Mouse (Mus musculus) layer of hippocampus, adult 11-12 months (tissue): ENCODE results near the gene Mbip.

Experiments
- DNase-seq: peaks from one replicate; pipeline ENCODE4 v3.0.0; 2022; ENCODE audit warnings: low spot score

Gene Mbip

DNA sequence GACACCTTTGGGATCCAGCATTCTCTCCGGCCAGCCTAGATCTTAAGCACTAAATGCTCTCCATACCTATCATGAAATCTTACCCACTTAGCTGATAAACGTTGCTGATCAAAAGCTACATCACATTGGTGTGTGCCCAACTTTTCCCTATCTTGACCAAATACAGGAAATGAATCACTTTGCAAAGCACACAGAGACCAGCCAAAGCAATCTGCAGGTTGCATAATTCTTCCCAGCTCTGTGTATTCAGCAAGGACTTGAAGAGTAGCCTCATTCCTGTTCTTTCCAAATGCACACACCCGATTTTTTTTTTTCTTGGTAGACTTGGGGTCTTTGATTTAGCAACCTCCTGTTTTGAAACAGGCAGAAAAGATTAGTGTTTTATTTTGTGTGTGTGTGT lies 57.1 kb downstream of the Mbip start:
- no peak for DNase-seq

DNA sequence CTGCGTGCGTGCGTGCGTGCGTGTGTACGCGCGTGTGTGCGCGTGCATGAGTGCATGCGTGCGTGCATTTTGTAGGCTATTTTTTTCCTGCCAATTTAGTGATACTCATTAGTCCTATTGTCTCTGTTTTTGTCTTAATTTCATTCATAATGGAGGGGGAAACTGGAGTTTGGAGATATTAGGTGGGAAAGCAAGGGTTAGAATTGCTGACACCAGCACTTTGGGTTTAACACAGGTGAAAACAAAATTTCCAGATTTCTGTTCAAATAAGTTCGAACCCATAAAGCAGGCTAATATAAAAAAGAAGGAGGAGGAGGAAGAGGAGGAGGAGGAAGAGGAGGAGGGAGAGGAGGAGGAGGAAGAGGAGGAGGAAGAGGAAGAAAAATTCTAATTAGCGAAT lies 58.9 kb downstream of the Mbip start:
- no peak for DNase-seq

DNA sequence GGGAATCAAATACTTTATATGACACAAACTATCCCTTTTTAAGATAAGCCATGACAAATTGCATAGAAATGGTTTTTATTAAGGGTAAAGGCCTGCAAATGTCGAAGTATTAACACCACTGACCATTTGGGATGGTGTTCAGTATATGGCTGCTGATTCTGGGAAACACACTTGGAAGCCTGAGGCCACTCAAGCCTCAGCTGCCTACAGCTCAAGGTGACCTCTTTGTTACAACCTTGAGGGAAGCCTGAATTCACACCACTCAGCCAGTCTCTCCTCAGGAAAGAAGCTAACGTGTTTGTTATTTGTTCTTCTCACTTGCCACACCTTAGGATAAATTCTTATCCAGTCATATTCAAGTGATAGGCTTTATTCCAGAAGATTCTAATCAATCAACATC lies 61.5 kb downstream of the Mbip start:
- DNase-seq = no peak

DNA sequence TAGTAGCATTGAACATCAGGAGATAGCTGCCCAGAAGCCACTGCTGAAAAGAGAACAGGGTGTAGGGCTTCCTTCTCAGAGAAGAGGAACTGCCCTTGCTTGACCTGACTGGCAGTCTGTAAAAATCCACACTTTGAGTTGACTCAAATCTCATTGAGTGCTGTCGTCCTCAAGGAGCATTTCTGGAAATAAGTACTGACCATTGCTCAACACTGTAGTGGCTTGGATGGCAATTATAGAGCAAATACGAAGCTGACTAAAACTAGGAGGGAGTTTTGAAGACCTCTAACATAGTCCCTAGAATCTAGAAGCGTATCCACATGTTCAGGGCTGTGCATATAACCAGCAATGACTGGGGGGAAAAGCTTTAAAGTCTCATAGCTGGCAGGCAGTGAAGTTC lies 64.0 kb downstream of the Mbip start:
- no peak for DNase-seq
